In genomic region chr11:93817966-93818738, GRCm38 (mm10) we compare ENCODE assay signal across 12 mouse cellular contexts.
DNase-seq lines count a peak whose midpoint lies in the region; ATAC-seq and TF ChIP-seq lines count a peak whose summit lies in the region.
"Had no signal": no experiment of that assay in that cellular context is flagged by ENCODE, and none has a peak within 500 bp of the region (broad histone marks: within the 10 kb centered on the region; RNA-seq: fewer than 3 reads in every experiment).

No protein-coding gene starts in this region.

- no peak overlapping the region for H3K4me2 ChIP-seq in kidney, postnatal 0 days (ENCODE audit: low read length)
- H3K4me2 ChIP-seq in kidney, embryonic 14.5 days (replicated peaks; ENCODE audit: low read depth, low read length): no peak overlapping the region

- no peak for ATAC-seq in kidney, postnatal 0 days (replicated peaks; ENCODE audit: low FRiP score, low read depth)
- no peak for ATAC-seq in kidney, embryonic 14.5 days (ENCODE audit: low FRiP score, low TSS enrichment)

- peaks cover 7% of the 10 kb centered on the region; the same call in 1 of the 2 replicates for H3K4me1 ChIP-seq in kidney, postnatal 0 days (replicated peaks; ENCODE audit: insufficient read depth, low read length)
- peaks cover 7% of the 10 kb centered on the region for H3K4me1 ChIP-seq in kidney, embryonic 14.5 days (ENCODE audit: control insufficient read depth, insufficient read depth, low read length)
- H3K4me1 ChIP-seq in limb, embryonic 10.5 days: peaks cover 27% of the 10 kb centered on the region

- TF ChIP-seq CTCF in kidney, postnatal 0 days (IDR thresholded peaks at IDR 0.05; ENCODE audit: low read depth): no peak

- H3K27ac ChIP-seq in kidney, postnatal 0 days: no peak overlapping the region
- no peak overlapping the region for H3K27ac ChIP-seq in kidney, embryonic 14.5 days (ENCODE audit: low read depth, low read length)
- H3K27ac ChIP-seq in limb, embryonic 10.5 days: peak overlapping the region; percentile 37; the same call in 1 of the 2 replicates
- H3K27ac ChIP-seq: left cerebral cortex, adult 2 months had no signal

- H3K36me3 ChIP-seq in kidney, postnatal 0 days (ENCODE audit: insufficient read depth, low read length): no peaks in the 10 kb centered on the region
- no peaks in the 10 kb centered on the region for H3K36me3 ChIP-seq in kidney, embryonic 14.5 days (ENCODE audit: control insufficient read depth, insufficient read depth, low read length)
- no peaks in the 10 kb centered on the region for H3K36me3 ChIP-seq in limb, embryonic 10.5 days

- H3K9me3 ChIP-seq in kidney, postnatal 0 days (replicated peaks; ENCODE audit: low read length): no peaks in the 10 kb centered on the region
- no peaks in the 10 kb centered on the region for H3K9me3 ChIP-seq in kidney, embryonic 14.5 days (ENCODE audit: control insufficient read depth, low read length)
- no peaks in the 10 kb centered on the region for H3K9me3 ChIP-seq in limb, embryonic 10.5 days (replicated peaks)

- peak; percentile 40 for DNase-seq in kidney, postnatal 0 days (ENCODE audit: low spot score)
- DNase-seq in cerebellum, adult 11-12 months: peak; percentile 92
- DNase-seq in cerebellum, postnatal 25 days: peak; percentile 86 to 89
- peak; percentile 67 for DNase-seq in limb, embryonic 10.5 days (ENCODE audit: low spot score)
- no peak for DNase-seq in kidney, adult 11 months
- DNase-seq in kidney, adult 18-20 months: no peak
- DNase-seq: gastrocnemius, postnatal 36 days; lung, postnatal 10 days; spleen, adult 18-20 months; thymus, postnatal 4 days had no signal

- WGBS in kidney, postnatal 0 days: 18% methylated on average over 15 of the region's 15 CpGs
- WGBS in kidney, embryonic 14.5 days: 24% methylated on average over 15 of the region's 15 CpGs
- WGBS in limb, embryonic 10.5 days: 18% methylated on average over 15 of the region's 15 CpGs

- H3K4me3 ChIP-seq in kidney, postnatal 0 days (replicated peaks; ENCODE audit: low read depth, low read length): no peak overlapping the region
- no peak overlapping the region for H3K4me3 ChIP-seq in kidney, embryonic 14.5 days (ENCODE audit: low read length)
- peak overlapping the region; percentile 8; the same call in 1 of the 2 replicates for H3K4me3 ChIP-seq in limb, embryonic 10.5 days
- H3K4me3 ChIP-seq: left cerebral cortex, adult 2 months had no signal

- no peak overlapping the region for H3K9ac ChIP-seq in kidney, postnatal 0 days (ENCODE audit: low read depth, low read length)
- no peak overlapping the region for H3K9ac ChIP-seq in kidney, embryonic 14.5 days (ENCODE audit: low read depth, low read length)

- no peaks in the 10 kb centered on the region for H3K27me3 ChIP-seq in kidney, postnatal 0 days (ENCODE audit: insufficient read depth, low read length)
- no peaks in the 10 kb centered on the region; the same call in none of the 2 replicates for H3K27me3 ChIP-seq in kidney, embryonic 14.5 days (ENCODE audit: control insufficient read depth, insufficient read depth, low read length)
- H3K27me3 ChIP-seq in limb, embryonic 10.5 days (ENCODE audit: low read depth, poor library complexity, severe bottlenecking): peaks cover 22% of the 10 kb centered on the region; the same call in 1 of the 2 replicates

Comparison
In these comparisons a context has a peak if more than half of its experiments do, and no peak if none do; other contexts are left out.
1. DNase-seq: peak in kidney, postnatal 0 days (single experiment), cerebellum, adult 11-12 months (single experiment), cerebellum, postnatal 25 days (2 of 2) and limb, embryonic 10.5 days (single experiment); none in kidney, adult 11 months (single experiment) and kidney, adult 18-20 months (single experiment).